Mouse (Mus musculus) heart, postnatal 4 days (tissue): ENCODE results near the gene Prox1. TPM values are rescaled to one million over a fixed set of nuclear protein-coding genes. Genes with fewer than 3 reads are reported as not detected.

Experiments used
- DNase-seq: peaks from one replicate; pipeline ENCODE4 v3.0.0; 2021
- total RNA-seq, 2 experiments: library from RNA; stranded (reverse); gene quantifications; 2 replicates each; pipeline ENCODE4 v1.2.3; 2021

Gene Prox1
- total RNA-seq, 2 experiments from 2014 or later = 57.6 to 58.0 TPM

- DNase-seq = no peak
Observed at GRCm38 (mm10) chr1:190142584-190142983, 27.9 kb downstream of the Prox1 start.

GRCm38 (mm10) chr1:190140519-190140918, 30.0 kb downstream of the Prox1 start:
- no peak for DNase-seq

DNA sequence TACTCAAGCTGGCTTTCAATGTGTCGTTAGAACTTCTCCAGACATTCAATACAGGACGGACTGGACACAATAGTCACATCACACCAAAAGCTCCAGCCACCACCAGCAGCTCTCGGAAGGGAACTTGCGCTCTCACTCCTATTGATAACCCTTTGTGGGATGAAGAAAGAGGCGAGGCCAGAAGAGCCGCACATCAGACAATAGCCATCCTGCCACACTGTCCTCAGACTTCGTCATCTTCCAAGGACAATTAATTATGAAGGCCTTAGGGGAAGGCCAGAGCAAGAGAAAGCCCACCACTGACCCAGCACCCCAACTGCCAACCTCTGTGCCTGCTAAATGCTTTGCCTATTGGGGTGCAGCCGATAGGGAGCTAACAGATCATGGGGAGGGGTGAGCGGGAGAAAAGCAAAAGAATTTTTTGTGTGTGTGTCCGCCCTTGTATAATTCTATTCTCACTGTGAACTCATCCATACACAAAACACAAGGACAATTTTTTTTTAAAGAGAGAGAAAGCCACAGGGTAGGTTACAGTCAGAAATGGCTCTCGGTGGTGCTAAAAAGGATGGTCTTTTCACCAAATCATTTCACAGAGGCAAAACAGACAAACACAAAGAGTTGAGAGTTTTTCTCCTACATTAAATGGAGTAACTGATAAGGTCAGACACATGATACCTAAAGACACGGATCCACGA, 30.7 kb downstream of the Prox1 start:
- DNase-seq = no peak

DNA sequence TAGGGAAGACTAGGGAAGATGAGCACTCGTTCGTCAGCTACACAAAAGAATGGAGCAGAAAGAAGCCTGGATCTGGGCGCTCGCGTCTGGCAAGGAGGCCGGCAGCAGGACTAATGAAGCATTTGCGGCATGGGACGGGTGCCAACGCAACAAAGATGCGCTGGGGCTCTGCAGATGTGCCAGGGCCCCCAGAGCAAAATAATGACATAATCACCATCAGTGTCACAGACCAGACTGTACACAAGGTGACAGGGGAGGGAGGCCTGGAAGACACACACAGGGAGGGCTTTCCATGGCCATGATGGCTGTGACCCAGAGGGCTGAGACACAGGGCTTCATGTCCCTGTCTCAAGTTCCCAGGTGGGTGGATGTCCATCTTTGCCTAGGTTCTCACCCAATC, 32.6 kb downstream of the Prox1 start:
- DNase-seq = no peak

DNA sequence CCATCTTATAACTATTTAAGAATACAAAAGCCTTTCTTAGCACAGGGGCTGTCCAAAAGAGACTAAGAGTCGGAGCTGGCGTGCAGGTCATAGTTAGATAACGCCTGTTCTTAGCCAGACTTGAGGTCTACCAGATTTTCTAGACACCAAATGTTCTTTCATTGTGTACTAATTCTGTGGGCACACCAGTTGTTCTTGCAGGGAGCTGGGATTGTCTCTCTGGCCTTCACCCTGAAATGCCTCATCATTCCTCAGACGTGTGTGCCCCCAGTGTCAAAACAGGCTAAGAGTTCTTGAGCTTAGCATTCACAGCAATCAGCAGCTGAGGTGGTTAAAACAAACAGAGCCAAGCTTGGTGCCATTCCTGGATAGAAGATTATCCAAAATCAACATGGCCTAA, 37.6 kb downstream of the Prox1 start:
- no peak for DNase-seq

- DNase-seq = no peak
Observed at GRCm38 (mm10) chr1:190130888-190131287, 39.6 kb downstream of the Prox1 start.

DNA sequence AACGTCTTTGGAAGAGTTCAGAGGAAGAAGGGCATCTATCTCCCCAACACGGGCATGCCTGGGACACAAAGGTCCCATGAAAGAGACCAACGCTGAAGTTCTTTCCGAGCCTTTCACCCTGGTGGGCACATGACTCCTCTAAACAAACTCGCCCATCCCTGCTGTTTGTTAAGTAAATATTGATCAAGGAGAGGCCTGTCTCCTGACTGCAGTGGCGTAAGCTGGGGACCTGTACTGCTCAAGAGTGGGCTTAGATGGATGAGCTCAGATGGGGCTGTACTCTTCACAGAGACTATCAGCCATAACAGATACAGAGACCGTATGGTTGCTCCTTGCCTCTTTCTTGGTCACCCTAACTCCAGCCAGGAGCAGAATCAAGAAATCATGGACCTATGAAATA, 41.0 kb downstream of the Prox1 start:
- no peak for DNase-seq

GRCm38 (mm10) chr1:190128674-190129322, 41.7 kb downstream of the Prox1 start:
- peak; percentile 34 for DNase-seq

DNA sequence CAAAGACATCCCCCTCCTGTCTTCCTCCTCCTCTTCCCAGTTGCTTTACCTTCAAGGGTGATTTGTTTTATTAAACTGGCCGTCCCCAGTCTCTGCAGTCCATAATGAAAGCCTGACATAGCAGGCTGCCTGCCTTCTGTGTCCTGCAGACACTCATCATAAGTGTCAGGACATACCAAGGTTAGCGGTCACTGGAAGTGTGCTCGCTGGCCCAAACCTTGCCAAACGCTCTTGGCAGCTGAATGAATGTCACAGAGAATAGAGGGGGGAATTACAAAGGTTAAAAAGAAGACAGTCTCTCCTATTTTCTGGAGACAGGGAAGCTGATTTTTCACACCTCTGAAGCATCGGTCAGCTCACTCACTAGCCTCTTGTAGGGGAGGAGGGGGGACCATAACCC, 42.6 kb downstream of the Prox1 start:
- peak; percentile 65 for DNase-seq

GRCm38 (mm10) chr1:190127163-190127795, 43.2 kb downstream of the Prox1 start:
- DNase-seq = no peak

DNA sequence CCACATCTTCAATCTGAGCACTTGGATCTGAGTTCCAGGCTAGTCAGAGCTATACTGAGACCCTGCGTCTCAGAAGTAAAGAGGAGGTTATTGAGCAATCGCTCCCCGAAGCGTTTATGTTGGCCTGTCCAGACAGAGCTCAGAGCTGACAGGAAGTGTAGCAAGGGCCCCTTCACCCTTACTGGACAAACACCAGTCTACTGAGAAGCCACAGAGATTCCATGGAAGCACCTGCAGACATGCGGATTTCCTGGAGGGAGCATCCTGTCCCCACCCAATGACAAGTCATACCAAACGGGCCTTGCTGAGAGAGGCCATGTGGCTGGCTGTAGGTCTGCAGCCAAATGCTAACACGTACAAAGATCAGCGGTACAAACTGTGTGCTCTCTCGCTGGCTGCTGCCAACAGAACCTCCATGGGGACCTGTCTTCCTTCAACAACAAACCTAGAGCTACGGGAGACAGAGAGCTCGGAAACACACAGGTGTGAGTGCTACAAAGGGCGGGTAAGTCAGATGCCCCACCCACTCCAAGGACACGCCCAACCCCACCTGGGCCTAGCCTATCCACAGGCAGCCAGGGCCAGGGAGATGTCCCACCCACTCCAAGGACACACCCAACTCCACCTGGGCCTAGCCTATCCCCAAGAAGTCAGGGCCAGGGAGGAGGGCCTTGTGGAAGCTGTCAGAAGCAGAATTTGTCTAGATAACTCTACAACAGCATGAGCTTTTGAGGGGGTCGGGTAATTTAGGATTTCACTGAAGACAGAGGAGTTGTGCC, 45.4 kb downstream of the Prox1 start:
- no peak for DNase-seq

GRCm38 (mm10) chr1:190123404-190123803, 47.1 kb downstream of the Prox1 start:
- peak; percentile 26 for DNase-seq

- DNase-seq = no peak
Observed at GRCm38 (mm10) chr1:190115985-190116384, 54.5 kb downstream of the Prox1 start.

- no peak for DNase-seq
Observed at GRCm38 (mm10) chr1:190111741-190112140, 58.8 kb downstream of the Prox1 start.

GRCm38 (mm10) chr1:190107587-190107986, 62.9 kb downstream of the Prox1 start:
- DNase-seq = no peak

DNA sequence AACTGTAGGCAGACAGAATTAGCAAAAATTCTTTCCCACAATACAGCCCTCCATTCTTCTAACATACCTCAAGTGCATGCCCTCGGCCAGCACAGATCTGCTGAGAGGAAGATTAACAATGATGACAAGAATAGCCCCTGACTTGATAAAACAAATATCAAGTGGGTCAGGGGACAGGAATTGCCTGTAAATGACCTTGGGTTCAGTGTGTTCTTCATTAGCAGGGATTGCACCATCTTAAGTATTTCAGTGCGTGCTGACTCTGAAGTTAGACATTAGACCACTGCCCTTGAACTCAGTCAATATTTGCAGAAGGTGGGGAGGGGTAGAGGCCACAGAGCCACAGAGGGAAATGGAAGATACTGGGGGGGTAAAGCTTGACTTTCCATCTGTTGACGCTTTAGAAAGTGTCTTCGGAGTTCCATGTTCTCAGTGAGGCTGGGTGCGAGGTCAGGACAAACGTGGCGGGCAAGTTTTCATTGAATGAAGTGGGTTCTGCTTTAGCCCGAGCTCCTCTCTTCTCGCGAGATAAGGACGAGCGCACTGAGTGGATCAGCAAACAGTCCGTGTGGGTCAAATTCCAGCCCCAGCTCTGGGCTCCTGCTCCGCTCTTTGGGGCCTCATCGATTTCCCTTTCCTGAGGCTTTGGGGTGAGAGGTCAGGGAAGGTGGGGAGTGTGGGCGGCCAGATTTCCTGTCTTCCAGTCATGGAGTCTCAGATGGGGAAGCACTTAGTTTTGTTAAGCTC, 63.7 kb downstream of the Prox1 start:
- DNase-seq = no peak

DNA sequence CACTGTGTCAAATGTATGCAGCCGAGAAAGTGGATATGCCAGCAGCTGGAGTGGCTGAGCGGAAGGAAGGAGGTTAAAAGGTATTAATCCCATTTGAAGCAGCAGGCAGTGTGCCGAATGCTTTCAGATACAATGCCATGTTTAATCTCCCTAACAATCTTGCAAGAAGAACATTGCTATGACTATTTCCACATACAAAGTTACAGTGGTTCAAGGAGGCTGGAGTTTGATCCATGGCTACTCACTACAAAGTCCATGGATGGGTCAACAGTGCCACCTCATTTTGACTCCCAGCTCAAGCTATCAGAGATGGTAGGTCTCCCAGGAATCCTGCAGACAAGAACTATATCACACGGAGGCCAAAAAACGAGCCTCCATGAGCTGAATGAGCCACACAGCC, 64.5 kb downstream of the Prox1 start:
- DNase-seq = no peak

DNA sequence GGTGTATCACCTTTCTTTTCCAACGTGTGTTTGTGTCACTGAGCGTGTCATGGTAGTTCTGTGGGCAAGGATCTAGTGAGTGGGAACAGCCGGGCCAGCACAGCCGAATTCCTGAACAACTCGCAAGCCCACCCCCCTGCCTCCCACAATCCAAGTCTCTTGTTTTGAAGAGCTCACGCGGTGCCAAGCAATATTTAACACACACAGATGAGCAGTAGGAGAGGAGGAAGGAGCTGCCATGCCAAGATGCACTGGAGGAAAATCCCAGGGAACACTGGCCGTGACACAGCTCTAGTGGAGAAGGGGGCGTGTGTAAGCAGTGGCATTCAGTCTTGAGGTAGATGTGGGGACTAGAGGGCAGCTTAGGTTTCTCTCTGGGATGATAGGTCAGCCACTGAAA, 77.2 kb downstream of the Prox1 start:
- no peak for DNase-seq

DNA sequence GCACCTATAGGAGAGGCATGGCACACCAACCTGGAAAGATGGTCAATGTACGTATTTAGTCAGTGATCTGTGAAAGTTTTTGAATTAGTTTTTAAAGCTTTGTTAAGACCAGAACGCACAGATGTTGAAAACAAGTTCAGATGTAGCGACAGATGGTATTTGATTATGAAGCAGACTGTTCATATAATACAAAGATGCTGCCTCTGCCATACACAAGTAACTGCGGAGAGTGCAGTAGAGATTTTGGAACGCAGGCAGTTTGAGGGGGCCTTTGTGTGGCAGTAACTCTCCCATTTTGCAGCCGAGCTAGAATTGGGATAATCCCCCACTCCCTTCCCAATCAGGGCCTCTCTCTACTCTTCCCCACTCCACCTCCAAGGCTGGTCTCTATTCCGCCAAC, 78.4 kb downstream of the Prox1 start:
- DNase-seq = no peak

GRCm38 (mm10) chr1:190088929-190089328, 81.6 kb downstream of the Prox1 start:
- no peak for DNase-seq

- peak; percentile 27 for DNase-seq
Observed at GRCm38 (mm10) chr1:190085703-190086102, 84.8 kb downstream of the Prox1 start.

GRCm38 (mm10) chr1:190079643-190080275, 90.8 kb downstream of the Prox1 start:
- DNase-seq = no peak
